ENCODE assay signal across 9 mouse cellular contexts in the genomic region with DNA sequence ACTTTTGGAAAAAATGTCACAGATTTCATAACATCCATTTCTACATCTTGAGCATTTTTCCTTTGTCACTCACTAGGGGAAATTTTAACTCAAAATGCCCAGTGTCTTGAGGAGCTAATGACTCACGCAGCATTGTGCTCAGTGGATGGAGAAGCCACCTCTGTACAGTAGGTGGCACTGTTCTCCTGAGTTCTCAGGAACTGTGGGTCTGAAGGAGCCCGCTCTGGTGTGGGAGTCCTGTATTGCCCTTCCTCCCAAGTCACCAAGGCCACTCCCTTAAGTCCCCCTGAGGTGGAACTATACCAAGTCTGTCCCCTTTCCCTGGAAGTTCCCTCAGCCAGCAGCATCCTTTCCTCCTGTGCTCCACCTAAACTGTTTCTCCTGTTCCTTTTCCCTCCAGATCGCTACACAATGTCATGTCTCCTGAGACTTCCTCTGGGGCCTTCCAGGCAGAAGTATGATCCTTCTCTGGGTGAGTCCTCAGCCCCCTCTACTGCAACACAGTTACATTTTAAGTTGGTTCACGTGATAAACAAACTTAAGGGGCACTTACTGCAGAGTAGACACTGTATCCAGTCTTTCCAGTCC. TPM values are rescaled to one million over a fixed set of nuclear protein-coding genes. Genes with fewer than 3 reads are reported as not detected.
DNase-seq lines count a peak whose midpoint lies in the region; ATAC-seq and TF ChIP-seq lines count a peak whose summit lies in the region.
"Had no signal": no experiment of that assay in that cellular context is flagged by ENCODE, and none has a peak within 500 bp of the region (broad histone marks: within the 10 kb centered on the region; RNA-seq: fewer than 3 reads in every experiment).

No protein-coding gene starts in this region.

- H3K9ac ChIP-seq in embryonic facial prominence, embryonic 12.5 days: no peak overlapping the region
- no peak overlapping the region for H3K9ac ChIP-seq in heart, embryonic 14.5 days (ENCODE audit: low read length)
- H3K9ac ChIP-seq in kidney, postnatal 0 days (ENCODE audit: low read depth, low read length): no peak overlapping the region
- no peak overlapping the region for H3K9ac ChIP-seq in liver, adult 2 months (ENCODE audit: low read depth, low read length)
- no peak overlapping the region for H3K9ac ChIP-seq in midbrain, postnatal 0 days (replicated peaks; ENCODE audit: low read length, poor library complexity, severe bottlenecking)
- H3K9ac ChIP-seq: embryonic facial prominence, embryonic 13.5 days had no signal

- H3K36me3 ChIP-seq in embryonic facial prominence, embryonic 12.5 days: no peaks in the 10 kb centered on the region
- H3K36me3 ChIP-seq in heart, embryonic 14.5 days (ENCODE audit: control insufficient read depth, insufficient read depth, low read length): no peaks in the 10 kb centered on the region
- H3K36me3 ChIP-seq in kidney, postnatal 0 days (ENCODE audit: insufficient read depth, low read length): no peaks in the 10 kb centered on the region
- no peaks in the 10 kb centered on the region for H3K36me3 ChIP-seq in liver, adult 2 months (ENCODE audit: control insufficient read depth, insufficient read depth, low read length)
- H3K36me3 ChIP-seq in midbrain, postnatal 0 days (ENCODE audit: insufficient read depth, low read length): no peaks in the 10 kb centered on the region
- H3K36me3 ChIP-seq: embryonic facial prominence, embryonic 13.5 days had no signal

- no peak overlapping the region for H3K4me3 ChIP-seq in embryonic facial prominence, embryonic 12.5 days
- no peak overlapping the region for H3K4me3 ChIP-seq in heart, embryonic 14.5 days (ENCODE audit: control insufficient read depth in 1 of 2, insufficient read depth in 1 of 2, low read depth in 1 of 2, low read length in 2 of 2)
- H3K4me3 ChIP-seq in kidney, postnatal 0 days (replicated peaks; ENCODE audit: low read depth, low read length): no peak overlapping the region
- no peak overlapping the region for H3K4me3 ChIP-seq in liver, adult 2 months (ENCODE audit: insufficient read depth, low read depth, low read length)
- H3K4me3 ChIP-seq in midbrain, postnatal 0 days (ENCODE audit: low read depth, low read length): no peak overlapping the region
- H3K4me3 ChIP-seq: embryonic facial prominence, embryonic 13.5 days had no signal

- peak; percentile 71 for ATAC-seq in embryonic facial prominence, embryonic 12.5 days (ENCODE audit: insufficient number of reproducible peaks, insufficient read depth, low FRiP score, low TSS enrichment)
- peak; percentile 77 for ATAC-seq in heart, embryonic 14.5 days (ENCODE audit: insufficient number of reproducible peaks, insufficient read depth, low FRiP score, low read depth)
- ATAC-seq in kidney, postnatal 0 days (replicated peaks; ENCODE audit: low FRiP score, low read depth): peak; percentile 86
- ATAC-seq in midbrain, postnatal 0 days (ENCODE audit: low FRiP score): peak; percentile 87

- TF ChIP-seq POLR2A in liver, adult 2 months (IDR thresholded peaks at IDR 0.05; ENCODE audit: extremely low read depth, insufficient read depth, low read length): no peak

- H3K27me3 ChIP-seq in embryonic facial prominence, embryonic 12.5 days: 0 out of 2 replicates have a peak, but pooled peaks cover 3% of the 10 kb centered on the region
- no peaks in the 10 kb centered on the region for H3K27me3 ChIP-seq in heart, embryonic 14.5 days (ENCODE audit: control insufficient read depth, insufficient read depth, low read length)
- H3K27me3 ChIP-seq in kidney, postnatal 0 days (ENCODE audit: insufficient read depth, low read length): no peaks in the 10 kb centered on the region
- H3K27me3 ChIP-seq in liver, adult 2 months (ENCODE audit: control insufficient read depth, insufficient read depth, low read length): no peaks in the 10 kb centered on the region
- H3K27me3 ChIP-seq in midbrain, postnatal 0 days (ENCODE audit: insufficient read depth, low read length): no peaks in the 10 kb centered on the region
- H3K27me3 ChIP-seq: embryonic facial prominence, embryonic 13.5 days had no signal

- no peaks in the 10 kb centered on the region for H3K9me3 ChIP-seq in embryonic facial prominence, embryonic 12.5 days
- H3K9me3 ChIP-seq in heart, embryonic 14.5 days (ENCODE audit: control insufficient read depth, low read length): no peaks in the 10 kb centered on the region
- H3K9me3 ChIP-seq in kidney, postnatal 0 days (replicated peaks; ENCODE audit: low read length): no peaks in the 10 kb centered on the region
- H3K9me3 ChIP-seq in midbrain, postnatal 0 days (ENCODE audit: low read length): no peaks in the 10 kb centered on the region
- H3K9me3 ChIP-seq: embryonic facial prominence, embryonic 13.5 days had no signal

- no peak overlapping the region for H3K27ac ChIP-seq in embryonic facial prominence, embryonic 12.5 days
- H3K27ac ChIP-seq in heart, embryonic 14.5 days (replicated peaks in 1 of 2; ENCODE audit: control insufficient read depth in 1 of 2, insufficient read depth in 1 of 2, low read depth in 2 of 2, low read length in 2 of 2): no peak overlapping the region
- H3K27ac ChIP-seq in kidney, postnatal 0 days: no peak overlapping the region
- no peak overlapping the region for H3K27ac ChIP-seq in liver, adult 2 months (replicated peaks; ENCODE audit: insufficient read depth, low read depth, low read length)
- no peak overlapping the region for H3K27ac ChIP-seq in midbrain, postnatal 0 days (ENCODE audit: low read depth, low read length)
- H3K27ac ChIP-seq: embryonic facial prominence, embryonic 13.5 days had no signal

- WGBS in embryonic facial prominence, embryonic 12.5 days: 29% methylated on average over 4 of the region's 4 CpGs
- WGBS in heart, embryonic 14.5 days: 25% methylated on average over 4 of the region's 4 CpGs
- WGBS in kidney, postnatal 0 days: 31% methylated on average over 4 of the region's 4 CpGs
- WGBS in liver, adult 2 months: 31% methylated on average over 4 of the region's 4 CpGs
- 38% methylated on average over 4 of the region's 4 CpGs for WGBS in midbrain, postnatal 0 days

- peak; percentile 86 for TF ChIP-seq CTCF in kidney, postnatal 0 days (IDR thresholded peaks at IDR 0.05; ENCODE audit: low read depth)
- peak; percentile 81 for TF ChIP-seq CTCF in liver, adult 2 months (IDR thresholded peaks at IDR 0.05; ENCODE audit: low read depth, low read length)
- TF ChIP-seq CTCF in midbrain, postnatal 0 days (IDR thresholded peaks at IDR 0.05): peak; percentile 85

- DNase-seq in CD4-positive helper T cell, adult 2 months (ENCODE audit: low read depth, low spot score): peak; percentile 77
- peak; percentile 65 for DNase-seq in adrenal gland, postnatal 14 days
- DNase-seq in kidney, postnatal 0 days (ENCODE audit: low spot score): peak; percentile 91
- peak; percentile 33 for DNase-seq in liver, adult 2 months (ENCODE audit: extremely low read depth, low read depth, low spot score)
- peak; percentile 87 for DNase-seq in midbrain, postnatal 0 days (ENCODE audit: low spot score)
- DNase-seq in spleen, postnatal 10 days (ENCODE audit: low spot score in 2 of 2): peak; percentile 24 to 62

- 0 out of 2 replicates have a peak, but pooled peaks cover 3% of the 10 kb centered on the region for H3K4me1 ChIP-seq in embryonic facial prominence, embryonic 12.5 days
- no peaks in the 10 kb centered on the region for H3K4me1 ChIP-seq in heart, embryonic 14.5 days (ENCODE audit: control insufficient read depth in 2 of 2, insufficient read depth in 2 of 2, low read length in 2 of 2)
- no peaks in the 10 kb centered on the region for H3K4me1 ChIP-seq in kidney, postnatal 0 days (replicated peaks; ENCODE audit: insufficient read depth, low read length)
- no peaks in the 10 kb centered on the region for H3K4me1 ChIP-seq in liver, adult 2 months (ENCODE audit: control insufficient read depth, insufficient read depth, low read length)
- no peaks in the 10 kb centered on the region for H3K4me1 ChIP-seq in midbrain, postnatal 0 days (ENCODE audit: insufficient read depth, low read length)

- no peaks in the 10 kb centered on the region for H3K79me2 ChIP-seq in liver, adult 2 months (ENCODE audit: control insufficient read depth, insufficient read depth, low read length)

- H3K4me2 ChIP-seq in embryonic facial prominence, embryonic 12.5 days (replicated peaks): no peak overlapping the region
- H3K4me2 ChIP-seq in heart, embryonic 14.5 days (ENCODE audit: low read length): no peak overlapping the region
- H3K4me2 ChIP-seq in kidney, postnatal 0 days (ENCODE audit: low read length): no peak overlapping the region
- no peak overlapping the region for H3K4me2 ChIP-seq in midbrain, postnatal 0 days (ENCODE audit: low read depth, low read length, poor library complexity, severe bottlenecking)
- H3K4me2 ChIP-seq: embryonic facial prominence, embryonic 13.5 days had no signal

RNA-seq across cellular contexts. Expression of a gene that starts 30.2 kb away (rescaled TPM):
- 53.3 and 64.9 TPM in 2 replicates for total RNA-seq in adrenal gland, postnatal 14 days (2021)
- polyA plus RNA-seq in embryonic facial prominence, embryonic 12.5 days (2016; fragmentation: Nextera tagmentation; extraction: Ambion mirVana): 25.0 and 35.3 TPM in 2 replicates
- 5.8 and 9.0 TPM in 2 replicates for polyA plus RNA-seq in heart, embryonic 14.5 days (2014; fragmentation: Nextera tagmentation; extraction: Ambion mirVana)
- 8.6 and 8.7 TPM in 2 replicates for polyA plus RNA-seq in kidney, postnatal 0 days (2015; fragmentation: Nextera tagmentation; extraction: Ambion mirVana)
- total RNA-seq in liver, adult 2 months (2014; rRNA removed): 7.2 and 10.4 TPM in 2 replicates
- polyA plus RNA-seq in liver, adult 2 months (2012; rRNA removed): 3.1 and 3.8 TPM in 2 replicates
- total RNA-seq in midbrain, postnatal 0 days (2014; rRNA removed): 125 and 145 TPM in 2 replicates
- 11.4 and 13.0 TPM in 2 replicates for polyA plus RNA-seq in midbrain, postnatal 0 days (2015; fragmentation: Nextera tagmentation; extraction: Ambion mirVana)

RNA-seq across cellular contexts. Expression of a gene that starts 34.1 kb away (rescaled TPM):
- total RNA-seq in adrenal gland, postnatal 14 days (2021): not detected in 2 replicates
- polyA plus RNA-seq in embryonic facial prominence, embryonic 12.5 days (2016; fragmentation: Nextera tagmentation; extraction: Ambion mirVana): not detected in 2 replicates
- polyA plus RNA-seq in heart, embryonic 14.5 days (2014; fragmentation: Nextera tagmentation; extraction: Ambion mirVana): 0.09 TPM in 1 of 2 replicates, not detected in the other
- polyA plus RNA-seq in kidney, postnatal 0 days (2015; fragmentation: Nextera tagmentation; extraction: Ambion mirVana): not detected in 2 replicates
- 0.07 and 0.09 TPM in 2 replicates for total RNA-seq in liver, adult 2 months (2014; rRNA removed)
- polyA plus RNA-seq in liver, adult 2 months (2012; rRNA removed): 0.07 TPM in 1 of 2 replicates, not detected in the other
- total RNA-seq in midbrain, postnatal 0 days (2014; rRNA removed): not detected in 2 replicates
- polyA plus RNA-seq in midbrain, postnatal 0 days (2015; fragmentation: Nextera tagmentation; extraction: Ambion mirVana): not detected in 2 replicates
- polyA plus RNA-seq: embryonic facial prominence, embryonic 13.5 days had no signal

RNA-seq across cellular contexts. Expression of a gene that starts 57.4 kb away (rescaled TPM):
- total RNA-seq in adrenal gland, postnatal 14 days (2021): 24.1 and 26.0 TPM in 2 replicates
- polyA plus RNA-seq in embryonic facial prominence, embryonic 12.5 days (2016; fragmentation: Nextera tagmentation; extraction: Ambion mirVana): 27.0 and 30.1 TPM in 2 replicates
- 28.5 and 29.8 TPM in 2 replicates for polyA plus RNA-seq in heart, embryonic 14.5 days (2014; fragmentation: Nextera tagmentation; extraction: Ambion mirVana)
- polyA plus RNA-seq in kidney, postnatal 0 days (2015; fragmentation: Nextera tagmentation; extraction: Ambion mirVana): 32.7 and 36.2 TPM in 2 replicates
- total RNA-seq in liver, adult 2 months (2014; rRNA removed): 30.3 and 41.9 TPM in 2 replicates
- 17.2 and 20.2 TPM in 2 replicates for polyA plus RNA-seq in liver, adult 2 months (2012; rRNA removed)
- 7.8 and 10.4 TPM in 2 replicates for total RNA-seq in midbrain, postnatal 0 days (2014; rRNA removed)
- 10.6 and 11.5 TPM in 2 replicates for polyA plus RNA-seq in midbrain, postnatal 0 days (2015; fragmentation: Nextera tagmentation; extraction: Ambion mirVana)

Comparison
In these comparisons a context has a peak if more than half of its experiments do, and no peak if none do; other contexts are left out.
1. DNase-seq: peak in every context shown above with its lines; median percentile 91 in kidney, postnatal 0 days; 87 in midbrain, postnatal 0 days; 77 in CD4-positive helper T cell, adult 2 months; 65 in adrenal gland, postnatal 14 days; 43 in spleen, postnatal 10 days; 33 in liver, adult 2 months.